Mouse (Mus musculus) heart, adult 8-10 months (tissue): ENCODE data around the gene Rap1gap. TPM values are rescaled to one million over a fixed set of nuclear protein-coding genes. Genes with fewer than 3 reads are reported as not detected.
A peak's percentile ranks its signal among the peaks of the same experiment; 100 is the strongest.

Source experiments
- DNase-seq: peaks from one replicate; pipeline ENCODE4 v3.0.0; 2022; ENCODE audit warnings: low spot score
- total RNA-seq, 4 experiments: library from RNA; stranded (reverse); gene quantifications; 2 replicates each; pipeline ENCODE4 v1.2.4; 2022

The Rap1gap gene
- total RNA-seq, 4 experiments from 2014 or later = 12.1 to 16.5 (median 14.5) TPM

- no peak for DNase-seq
These were observed 80.0 kb downstream of the Rap1gap start for GRCm38 (mm10) chr4:137744433-137744918.

GRCm38 (mm10) chr4:137747091-137747490, 82.6 kb downstream of the Rap1gap start:
- DNase-seq = no peak

- DNase-seq = no peak
These were observed 83.1 kb downstream of the Rap1gap start for GRCm38 (mm10) chr4:137747590-137747989.

GRCm38 (mm10) chr4:137748726-137749125, 84.2 kb downstream of the Rap1gap start:
- DNase-seq = no peak

GRCm38 (mm10) chr4:137749680-137750079, 85.2 kb downstream of the Rap1gap start:
- no peak for DNase-seq

- DNase-seq = no peak
These were observed 85.6 kb downstream of the Rap1gap start for GRCm38 (mm10) chr4:137750121-137750520.

- DNase-seq = no peak
These were observed 86.8 kb downstream of the Rap1gap start for GRCm38 (mm10) chr4:137751310-137751709.

- no peak for DNase-seq
These were observed 87.2 kb downstream of the Rap1gap start for GRCm38 (mm10) chr4:137751717-137752116.

GRCm38 (mm10) chr4:137752471-137752870, 87.9 kb downstream of the Rap1gap start:
- no peak for DNase-seq

GRCm38 (mm10) chr4:137753199-137753598, 88.7 kb downstream of the Rap1gap start:
- DNase-seq = no peak

GRCm38 (mm10) chr4:137754446-137754845, 89.9 kb downstream of the Rap1gap start:
- DNase-seq = no peak

GRCm38 (mm10) chr4:137762886-137763285, 98.4 kb downstream of the Rap1gap start:
- DNase-seq = no peak

GRCm38 (mm10) chr4:137763920-137764495, 99.5 kb downstream of the Rap1gap start:
- no peak for DNase-seq

- DNase-seq = no peak
These were observed 100.1 kb downstream of the Rap1gap start for GRCm38 (mm10) chr4:137764621-137765020.

GRCm38 (mm10) chr4:137765554-137765971, 101.0 kb downstream of the Rap1gap start:
- DNase-seq = no peak

- no peak for DNase-seq
These were observed 101.8 kb downstream of the Rap1gap start for GRCm38 (mm10) chr4:137766365-137766764.

- no peak for DNase-seq
These were observed 103.9 kb downstream of the Rap1gap start for GRCm38 (mm10) chr4:137768381-137768780.

- peak; percentile 62 for DNase-seq
These were observed 104.3 kb downstream of the Rap1gap start for GRCm38 (mm10) chr4:137768831-137769230.

GRCm38 (mm10) chr4:137769635-137770034, 105.1 kb downstream of the Rap1gap start:
- DNase-seq = peak; percentile 77

- DNase-seq = peak; percentile 53
These were observed 106.5 kb downstream of the Rap1gap start for GRCm38 (mm10) chr4:137770901-137771612.

GRCm38 (mm10) chr4:137771749-137772148, 107.2 kb downstream of the Rap1gap start:
- DNase-seq = no peak

- no peak for DNase-seq
These were observed 108.0 kb downstream of the Rap1gap start for GRCm38 (mm10) chr4:137772438-137773056.
